Mouse (Mus musculus): ENCODE data around the gene Igfbp2.

GRCm38 (mm10) chr1:72856209-72856909, 32.1 kb downstream of the Igfbp2 start:
- TF ChIP-seq CTCF (IDR thresholded peaks at IDR 0.05; ENCODE audit: low read depth, low read length), result no peak
- TF ChIP-seq EP300 (IDR thresholded peaks at IDR 0.05; ENCODE audit: insufficient read depth, low read depth, low read length), result no peak
- TF ChIP-seq POLR2A (IDR thresholded peaks at IDR 0.05; ENCODE audit: insufficient read depth, low read length), result no peak
